Mouse (Mus musculus) olfactory bulb, adult 2 months (tissue): ENCODE measurements at regions not wholly inside any gene's neighbourhood (a gene's known extent, or its start where the extent isn't known, plus 50 kb on each side); places are given as distances from the start of the nearest gene placed in this dataset.
"Not testable (repeated sequence)": the region's sequence is repeated elsewhere in the genome, so short reads cannot be mapped to it uniquely, and the experiment has no call there.

Experiments
- H3K27ac ChIP-seq: fragments of 200-500 bp; 2 replicates; pipeline ENCODE4 v1.5.1; 2012; ENCODE audit warnings: low read depth, low read length; ENCODE audit not compliant: insufficient read depth
- H3K4me1 ChIP-seq: fragments of 200-500 bp; 2 replicates; pipeline ENCODE4 v1.6.1; 2012; ENCODE audit warnings: low read length; ENCODE audit not compliant: control insufficient read depth, insufficient read depth
- H3K4me3 ChIP-seq: fragments of 200-500 bp; 2 replicates; pipeline ENCODE4 v1.5.1; 2012; ENCODE audit warnings: mild to moderate bottlenecking, low read depth, low read length, moderate library complexity; ENCODE audit not compliant: insufficient read depth
- CTCF ChIP-seq: fragments of 200-500 bp; IDR thresholded peaks from 2 replicates; pipeline ENCODE4 v1.5.1; 2012; ENCODE audit warnings: low read depth, mild to moderate bottlenecking, low read length, moderate library complexity; ENCODE audit not compliant: insufficient read depth
- POLR2A ChIP-seq: fragments of 200-500 bp; IDR thresholded peaks from 2 replicates; pipeline ENCODE4 v1.6.1; 2012; ENCODE audit warnings: mild to moderate bottlenecking, low read depth, low read length, moderate library complexity; ENCODE audit not compliant: insufficient read depth
- WGBS: fragments of 180-500 bp; shearing (Covaris S2); methylation state at CpG from one replicate; pipeline ENCODE4 v1.1.7; 2018; 5-methylcytosine and 5-hydroxymethylcytosine counted together

DNA sequence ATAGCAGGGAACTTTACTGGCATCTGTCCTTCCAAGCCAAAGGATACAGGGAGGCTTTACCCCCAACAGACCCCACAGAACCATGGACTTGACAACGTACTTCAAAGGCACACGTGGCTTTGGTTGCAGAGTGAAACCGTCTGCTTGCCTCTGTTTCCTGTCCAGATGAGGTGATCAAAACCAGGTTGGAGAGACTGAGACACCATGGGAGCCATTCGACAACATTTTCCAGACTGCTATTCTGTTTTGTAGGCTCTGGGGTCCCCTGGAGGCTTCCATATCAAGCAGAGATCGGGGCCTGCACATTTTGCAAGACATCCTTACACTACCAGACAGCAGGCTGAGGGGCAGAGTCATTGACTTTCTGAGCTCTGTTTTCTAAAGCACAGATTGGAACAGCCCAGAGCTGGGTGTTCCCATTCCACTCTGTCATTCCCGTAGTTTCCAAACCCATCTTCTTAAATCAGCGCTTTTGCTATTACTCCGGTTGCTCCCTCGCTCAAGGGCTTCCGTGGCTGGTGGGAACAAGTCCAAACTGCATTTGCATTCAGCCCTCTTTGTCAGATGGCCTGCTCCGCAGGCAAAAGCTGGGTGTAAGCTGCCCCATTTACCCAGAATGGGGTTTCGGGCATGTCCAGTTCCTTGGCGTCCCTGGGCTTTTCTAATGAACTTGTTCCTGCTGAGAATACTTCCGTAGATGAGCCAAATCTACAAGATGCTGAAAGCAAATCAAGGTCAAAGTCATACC is 244.5 kb upstream of the Jarid2 start:
- WGBS: 51% methylated on average over 14 of the region's 14 CpGs
- no peak overlapping the region for H3K27ac ChIP-seq
- no peak overlapping the region for H3K4me3 ChIP-seq
- peaks cover 16% of the 10 kb centered on the region for H3K4me1 ChIP-seq
- TF ChIP-seq CTCF: no peak
- no peak for TF ChIP-seq POLR2A

GRCm38 (mm10) chr13:44490935-44491465 is 238.3 kb upstream of the Jarid2 start:
- TF ChIP-seq CTCF: no peak
- no peak for TF ChIP-seq POLR2A
- no peak overlapping the region for H3K27ac ChIP-seq
- WGBS: 83% methylated on average over 4 of the region's 4 CpGs
- peaks cover 14% of the 10 kb centered on the region; the same call in 1 of the 2 replicates for H3K4me1 ChIP-seq
- H3K4me3 ChIP-seq: no peak overlapping the region

GRCm38 (mm10) chr13:44493884-44494283 is 235.4 kb upstream of the Jarid2 start:
- WGBS: 79% methylated on average over 3 of the region's 3 CpGs

GRCm38 (mm10) chr13:44495450-44495849 is 233.8 kb upstream of the Jarid2 start:
- peaks cover 11% of the 10 kb centered on the region; the same call in 1 of the 2 replicates for H3K4me1 ChIP-seq
- 93% methylated on average over 10 of the region's 10 CpGs for WGBS
- no peak overlapping the region for H3K4me3 ChIP-seq
- TF ChIP-seq POLR2A (no peak), CTCF (no peak)
- H3K27ac ChIP-seq: no peak overlapping the region

More at GRCm38 (mm10) chr13:44493884-44494283, 235.4 kb upstream of the Jarid2 start:
- no peak overlapping the region for H3K4me3 ChIP-seq
- peaks cover 11% of the 10 kb centered on the region; the same call in 1 of the 2 replicates for H3K4me1 ChIP-seq
- no peak overlapping the region for H3K27ac ChIP-seq
- TF ChIP-seq CTCF: no peak
- no peak for TF ChIP-seq POLR2A

DNA sequence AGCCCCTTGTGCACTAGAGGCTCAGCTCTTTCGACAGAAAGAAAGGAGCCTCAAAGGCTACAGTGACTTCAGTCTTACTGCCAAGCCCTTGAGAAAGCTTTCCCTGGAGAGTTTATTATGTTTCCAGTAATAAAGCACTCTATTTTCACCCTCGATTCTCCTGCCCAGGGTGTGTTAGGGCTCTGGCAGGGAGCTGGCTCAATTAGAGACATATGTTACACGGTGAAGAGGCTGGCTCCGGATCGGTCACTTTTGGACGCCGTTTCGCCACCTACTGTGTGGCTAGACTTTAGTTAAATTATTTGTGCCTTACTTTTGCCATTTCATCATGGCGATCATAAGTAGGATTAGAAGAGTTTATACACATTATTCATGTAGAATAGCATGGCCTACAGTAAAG is 232.7 kb upstream of the Jarid2 start:
- TF ChIP-seq POLR2A: no peak
- no peak for TF ChIP-seq CTCF
- 64% methylated on average over 9 of the region's 9 CpGs for WGBS

DNA sequence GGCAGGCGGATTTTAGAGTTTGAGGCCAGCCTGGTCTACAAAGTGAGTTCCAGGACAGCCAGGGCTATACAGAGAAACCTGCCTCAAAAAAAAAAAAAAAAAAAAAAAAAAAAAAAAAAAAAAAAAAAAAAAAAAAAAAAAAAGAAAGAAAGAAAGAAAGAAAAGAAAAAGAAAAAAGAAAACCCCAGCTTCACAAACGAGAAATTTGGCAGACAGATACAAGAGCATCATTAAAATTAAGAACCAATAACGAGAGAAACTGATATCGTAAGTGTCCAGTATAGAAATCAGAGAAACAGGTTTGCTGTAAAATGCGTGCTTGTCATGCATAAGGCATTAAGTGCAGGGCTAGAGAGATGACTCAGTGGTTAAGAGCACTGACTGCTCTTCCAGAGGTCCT is 228.4 kb upstream of the Jarid2 start:
- H3K4me3 ChIP-seq, H3K27ac ChIP-seq, H3K4me1 ChIP-seq: not testable (repeated sequence)
- 85% methylated on average over 5 of the region's 5 CpGs for WGBS

More for the DNA sequence above, 232.7 kb upstream of the Jarid2 start:
- no peak overlapping the region for H3K4me3 ChIP-seq
- peaks cover 13% of the 10 kb centered on the region for H3K4me1 ChIP-seq
- H3K27ac ChIP-seq: no peak overlapping the region

DNA sequence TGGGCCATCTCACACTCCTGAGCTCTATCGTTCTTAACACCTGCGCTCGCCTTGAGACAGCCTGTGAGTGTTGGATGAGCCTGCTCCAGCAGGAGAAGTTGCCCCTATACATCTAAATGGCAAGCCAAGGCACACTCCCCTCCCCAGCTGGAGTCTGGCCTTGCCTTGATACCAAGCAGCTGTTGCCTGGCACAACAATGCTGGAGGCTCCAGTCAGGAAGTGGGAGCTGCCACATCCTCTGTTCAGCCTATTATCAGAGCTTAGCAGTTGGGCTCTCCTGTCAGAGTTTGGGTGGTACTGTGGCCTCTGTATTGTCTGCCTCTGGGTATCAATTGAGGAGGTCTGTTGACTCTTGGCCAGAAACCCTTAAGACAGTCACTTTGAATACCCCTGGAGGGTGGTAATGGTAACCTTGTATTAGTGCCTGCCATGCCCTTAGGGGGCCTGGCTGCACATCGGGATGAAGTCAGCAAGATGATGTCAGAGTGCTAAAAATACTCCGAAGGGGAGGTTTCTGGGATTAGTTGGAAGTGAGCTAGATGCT is 227.4 kb upstream of the Jarid2 start:
- Histone ChIP-seq H3K27ac (peak overlapping the region; percentile 64), H3K4me3 (no peak overlapping the region), H3K4me1 (peaks cover 8% of the 10 kb centered on the region)
- WGBS: 22% methylated on average over 5 of the region's 5 CpGs
- TF ChIP-seq POLR2A: no peak
- TF ChIP-seq CTCF: no peak

GRCm38 (mm10) chr13:44502612-44503256 is 226.5 kb upstream of the Jarid2 start:
- Histone ChIP-seq H3K27ac (peak overlapping the region; percentile 48), H3K4me3 (no peak overlapping the region), H3K4me1 (peaks cover 8% of the 10 kb centered on the region)
- TF ChIP-seq CTCF: no peak
- 52% methylated on average over 10 of the region's 10 CpGs for WGBS

DNA sequence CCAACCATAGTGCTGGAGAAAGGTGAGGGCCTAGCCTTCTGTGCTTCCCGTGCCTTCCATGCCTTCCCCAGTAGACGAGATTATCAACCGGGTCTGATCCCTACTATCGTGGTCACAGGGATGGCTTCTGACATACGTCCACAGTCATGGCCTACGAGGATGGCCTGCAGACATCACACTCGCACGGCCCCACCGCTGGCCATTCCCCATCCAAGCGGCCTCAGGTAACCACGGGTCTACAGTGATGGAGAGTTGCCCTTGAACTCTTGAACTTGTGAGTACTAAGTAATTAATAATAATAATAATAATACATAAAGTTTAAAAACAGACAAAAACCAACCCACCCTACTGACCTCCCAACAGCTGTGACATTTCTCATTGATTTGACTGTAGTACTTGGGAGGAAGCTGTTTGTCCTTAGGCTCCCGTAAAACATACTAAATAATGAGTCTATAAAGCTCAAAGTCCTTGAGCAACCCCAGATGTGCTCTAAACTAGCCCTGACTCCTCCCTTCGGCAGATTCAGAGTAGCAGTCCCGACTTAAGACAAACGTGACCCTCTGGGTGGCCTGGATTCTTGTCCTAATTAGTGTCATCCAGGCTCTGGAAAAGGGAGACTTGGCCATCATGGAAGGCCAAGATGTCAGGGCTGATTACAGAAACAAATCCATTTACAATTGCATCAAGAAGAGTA is 225.9 kb upstream of the Jarid2 start:
- TF ChIP-seq CTCF (no peak), POLR2A (no peak)
- Histone ChIP-seq H3K4me3 (no peak overlapping the region), H3K4me1 (peaks cover 8% of the 10 kb centered on the region), H3K27ac (no peak overlapping the region)
- WGBS: 89% methylated on average over 15 of the region's 15 CpGs
